Mouse (Mus musculus): ENCODE measurements at regions not wholly inside any gene's neighbourhood (a gene's known extent, or its start where the extent isn't known, plus 50 kb on each side); places are given as distances from the start of the nearest gene placed in this dataset.

- H3K27ac ChIP-seq (ENCODE audit: low read length) = no peak overlapping the region
- ATAC-seq (ENCODE audit: low read depth) = no peak
- 61% methylated on average over 4 of the region's 4 CpGs for WGBS
Observed at GRCm38 (mm10) chr9:26548328-26548922, 185.1 kb upstream of the B3gat1 start.

GRCm38 (mm10) chr9:26549118-26549517 is 184.4 kb upstream of the B3gat1 start:
- ATAC-seq (ENCODE audit: low read depth) = no peak
- H3K9ac ChIP-seq (ENCODE audit: low read length) = no peak overlapping the region
- 69% methylated on average over 4 of the region's 4 CpGs for WGBS
- no peaks in the 10 kb centered on the region for H3K9me3 ChIP-seq (ENCODE audit: control insufficient read depth, low read length)
- no peak overlapping the region for H3K4me3 ChIP-seq (ENCODE audit: low read length)
- no peaks in the 10 kb centered on the region for H3K27me3 ChIP-seq (ENCODE audit: control insufficient read depth, insufficient read depth, low read depth, low read length)
- no peaks in the 10 kb centered on the region for H3K4me1 ChIP-seq (replicated peaks; ENCODE audit: control insufficient read depth, insufficient read depth, low read length)
- H3K36me3 ChIP-seq (ENCODE audit: control insufficient read depth, insufficient read depth, low read length) = no peaks in the 10 kb centered on the region
- no peak overlapping the region for H3K4me2 ChIP-seq (ENCODE audit: low read depth, low read length)
- no peak overlapping the region for H3K27ac ChIP-seq (ENCODE audit: low read length)

More at GRCm38 (mm10) chr9:26548328-26548922, 185.1 kb upstream of the B3gat1 start:
- Histone ChIP-seq H3K9ac (ENCODE audit: low read length) (no peak overlapping the region), H3K4me1 (replicated peaks; ENCODE audit: control insufficient read depth, insufficient read depth, low read length) (no peaks in the 10 kb centered on the region), H3K4me3 (ENCODE audit: low read length) (no peak overlapping the region), H3K27me3 (ENCODE audit: control insufficient read depth, insufficient read depth, low read depth, low read length) (no peaks in the 10 kb centered on the region), H3K4me2 (ENCODE audit: low read depth, low read length) (no peak overlapping the region), H3K36me3 (ENCODE audit: control insufficient read depth, insufficient read depth, low read length) (no peaks in the 10 kb centered on the region), H3K9me3 (ENCODE audit: control insufficient read depth, low read length) (no peaks in the 10 kb centered on the region)

- Histone ChIP-seq H3K4me2 (ENCODE audit: low read depth, low read length) (no peak overlapping the region), H3K4me1 (replicated peaks; ENCODE audit: control insufficient read depth, insufficient read depth, low read length) (no peaks in the 10 kb centered on the region), H3K36me3 (ENCODE audit: control insufficient read depth, insufficient read depth, low read length) (no peaks in the 10 kb centered on the region), H3K27ac (ENCODE audit: low read length) (no peak overlapping the region), H3K9ac (ENCODE audit: low read length) (no peak overlapping the region), H3K4me3 (ENCODE audit: low read length) (no peak overlapping the region), H3K9me3 (ENCODE audit: control insufficient read depth, low read length) (no peaks in the 10 kb centered on the region), H3K27me3 (ENCODE audit: control insufficient read depth, insufficient read depth, low read depth, low read length) (no peaks in the 10 kb centered on the region)
- no peak for ATAC-seq (ENCODE audit: low read depth)
- 67% methylated on average over 2 of the region's 2 CpGs for WGBS
Observed at GRCm38 (mm10) chr9:26549551-26549950, 184.0 kb upstream of the B3gat1 start.

- Histone ChIP-seq H3K9me3 (ENCODE audit: control insufficient read depth, low read length) (no peaks in the 10 kb centered on the region), H3K9ac (ENCODE audit: low read length) (no peak overlapping the region), H3K27me3 (ENCODE audit: control insufficient read depth, insufficient read depth, low read depth, low read length) (no peaks in the 10 kb centered on the region), H3K27ac (ENCODE audit: low read length) (no peak overlapping the region), H3K4me1 (replicated peaks; ENCODE audit: control insufficient read depth, insufficient read depth, low read length) (no peaks in the 10 kb centered on the region), H3K4me2 (ENCODE audit: low read depth, low read length) (no peak overlapping the region), H3K36me3 (ENCODE audit: control insufficient read depth, insufficient read depth, low read length) (no peaks in the 10 kb centered on the region), H3K4me3 (ENCODE audit: low read length) (no peak overlapping the region)
- 88% methylated on average over 6 of the region's 6 CpGs for WGBS
- no peak for ATAC-seq (ENCODE audit: low read depth)
Observed at GRCm38 (mm10) chr9:26575990-26576389, 157.5 kb upstream of the B3gat1 start.

GRCm38 (mm10) chr9:26601979-26602378 is 131.5 kb upstream of the B3gat1 start:
- Histone ChIP-seq H3K4me1 (replicated peaks; ENCODE audit: control insufficient read depth, insufficient read depth, low read length) (no peaks in the 10 kb centered on the region), H3K4me2 (ENCODE audit: low read depth, low read length) (no peak overlapping the region)

GRCm38 (mm10) chr9:26604552-26604951 is 129.0 kb upstream of the B3gat1 start:
- Histone ChIP-seq H3K4me1 (replicated peaks; ENCODE audit: control insufficient read depth, insufficient read depth, low read length) (no peaks in the 10 kb centered on the region), H3K4me3 (ENCODE audit: low read length) (no peak overlapping the region), H3K36me3 (ENCODE audit: control insufficient read depth, insufficient read depth, low read length) (no peaks in the 10 kb centered on the region), H3K9ac (ENCODE audit: low read length) (no peak overlapping the region), H3K27ac (ENCODE audit: low read length) (no peak overlapping the region), H3K9me3 (ENCODE audit: control insufficient read depth, low read length) (no peaks in the 10 kb centered on the region), H3K27me3 (ENCODE audit: control insufficient read depth, insufficient read depth, low read depth, low read length) (no peaks in the 10 kb centered on the region), H3K4me2 (ENCODE audit: low read depth, low read length) (no peak overlapping the region)
- ATAC-seq (ENCODE audit: low read depth) = no peak
- 70% methylated on average over 3 of the region's 3 CpGs for WGBS

More at GRCm38 (mm10) chr9:26601979-26602378, 131.5 kb upstream of the B3gat1 start:
- ATAC-seq (ENCODE audit: low read depth) = no peak
- 77% methylated on average over 1 of the region's 1 CpGs for WGBS
- Histone ChIP-seq H3K27me3 (ENCODE audit: control insufficient read depth, insufficient read depth, low read depth, low read length) (no peaks in the 10 kb centered on the region), H3K9me3 (ENCODE audit: control insufficient read depth, low read length) (no peaks in the 10 kb centered on the region), H3K4me3 (ENCODE audit: low read length) (no peak overlapping the region), H3K9ac (ENCODE audit: low read length) (no peak overlapping the region), H3K36me3 (ENCODE audit: control insufficient read depth, insufficient read depth, low read length) (no peaks in the 10 kb centered on the region), H3K27ac (ENCODE audit: low read length) (no peak overlapping the region)

GRCm38 (mm10) chr9:26611711-26612437 is 121.7 kb upstream of the B3gat1 start:
- H3K4me2 ChIP-seq (ENCODE audit: low read depth, low read length) = no peak overlapping the region
- ATAC-seq (ENCODE audit: low read depth) = no peak
- no peak overlapping the region for H3K27ac ChIP-seq (ENCODE audit: low read length)
- no peaks in the 10 kb centered on the region for H3K27me3 ChIP-seq (ENCODE audit: control insufficient read depth, insufficient read depth, low read depth, low read length)
- no peak overlapping the region for H3K9ac ChIP-seq (ENCODE audit: low read length)
- 58% methylated on average over 6 of the region's 6 CpGs for WGBS
- no peak overlapping the region for H3K4me3 ChIP-seq (ENCODE audit: low read length)
- H3K9me3 ChIP-seq (ENCODE audit: control insufficient read depth, low read length) = no peaks in the 10 kb centered on the region; the same call in 1 of the 2 replicates
- H3K36me3 ChIP-seq (ENCODE audit: control insufficient read depth, insufficient read depth, low read length) = no peaks in the 10 kb centered on the region
- H3K4me1 ChIP-seq (replicated peaks; ENCODE audit: control insufficient read depth, insufficient read depth, low read length) = no peaks in the 10 kb centered on the region

- Histone ChIP-seq H3K4me1 (replicated peaks; ENCODE audit: control insufficient read depth, insufficient read depth, low read length) (no peaks in the 10 kb centered on the region), H3K9me3 (ENCODE audit: control insufficient read depth, low read length) (no peaks in the 10 kb centered on the region), H3K4me2 (ENCODE audit: low read depth, low read length) (no peak overlapping the region), H3K4me3 (ENCODE audit: low read length) (no peak overlapping the region), H3K36me3 (ENCODE audit: control insufficient read depth, insufficient read depth, low read length) (no peaks in the 10 kb centered on the region), H3K9ac (ENCODE audit: low read length) (no peak overlapping the region), H3K27ac (ENCODE audit: low read length) (no peak overlapping the region), H3K27me3 (ENCODE audit: control insufficient read depth, insufficient read depth, low read depth, low read length) (no peaks in the 10 kb centered on the region)
- WGBS = 86% methylated on average over 1 of the region's 1 CpGs
- ATAC-seq (ENCODE audit: low read depth) = no peak
Observed at GRCm38 (mm10) chr9:26622840-26623448, 110.6 kb upstream of the B3gat1 start.

GRCm38 (mm10) chr9:26625171-26625937 is 108.2 kb upstream of the B3gat1 start:
- Histone ChIP-seq H3K9me3 (ENCODE audit: control insufficient read depth, low read length) (no peaks in the 10 kb centered on the region), H3K4me2 (ENCODE audit: low read depth, low read length) (no peak overlapping the region), H3K27ac (ENCODE audit: low read length) (no peak overlapping the region), H3K4me3 (ENCODE audit: low read length) (no peak overlapping the region), H3K4me1 (replicated peaks; ENCODE audit: control insufficient read depth, insufficient read depth, low read length) (no peaks in the 10 kb centered on the region), H3K36me3 (ENCODE audit: control insufficient read depth, insufficient read depth, low read length) (no peaks in the 10 kb centered on the region), H3K9ac (ENCODE audit: low read length) (no peak overlapping the region), H3K27me3 (ENCODE audit: control insufficient read depth, insufficient read depth, low read depth, low read length) (no peaks in the 10 kb centered on the region)
- no peak for ATAC-seq (ENCODE audit: low read depth)
- WGBS = 72% methylated on average over 2 of the region's 2 CpGs

All from lung, embryonic 16.5 days (tissue).